8 mouse cellular contexts compared by ENCODE assay signal in genomic region chr3:55816638-55817375, GRCm38 (mm10). TPM values are rescaled to one million over a fixed set of nuclear protein-coding genes. Genes with fewer than 3 reads are reported as not detected.
DNase-seq lines count a peak whose midpoint lies in the region; ATAC-seq and TF ChIP-seq lines count a peak whose summit lies in the region.

No protein-coding gene starts in this region.

- H3K4me3 ChIP-seq in kidney, adult 2 months (ENCODE audit: insufficient read depth, low read depth, low read length): no peak overlapping the region
- no peak overlapping the region for H3K4me3 ChIP-seq in kidney, embryonic 16.5 days (ENCODE audit: low read length)
- no peak overlapping the region for H3K4me3 ChIP-seq in stomach, postnatal 0 days (ENCODE audit: low read depth, low read length)

- no peaks in the 10 kb centered on the region for H3K27me3 ChIP-seq in kidney, adult 2 months (replicated peaks; ENCODE audit: control insufficient read depth, insufficient read depth, low read length)
- H3K27me3 ChIP-seq in kidney, embryonic 16.5 days (ENCODE audit: insufficient read depth, low read length): no peaks in the 10 kb centered on the region
- H3K27me3 ChIP-seq in stomach, postnatal 0 days (ENCODE audit: control insufficient read depth, insufficient read depth, low read length): no peaks in the 10 kb centered on the region

- H3K27ac ChIP-seq in kidney, adult 2 months (ENCODE audit: insufficient read depth, low read depth, low read length): no peak overlapping the region
- no peak overlapping the region for H3K27ac ChIP-seq in kidney, embryonic 16.5 days (ENCODE audit: low read length)
- no peak overlapping the region for H3K27ac ChIP-seq in stomach, postnatal 0 days (replicated peaks)

- no peak overlapping the region for H3K4me2 ChIP-seq in kidney, embryonic 16.5 days (replicated peaks; ENCODE audit: low read depth, low read length)
- no peak overlapping the region for H3K4me2 ChIP-seq in stomach, postnatal 0 days (replicated peaks; ENCODE audit: low read depth)

- ATAC-seq in kidney, embryonic 16.5 days (ENCODE audit: low FRiP score, low TSS enrichment): no peak
- ATAC-seq in stomach, postnatal 0 days (ENCODE audit: low FRiP score, low TSS enrichment): no peak

- no peak for TF ChIP-seq CTCF in kidney, adult 2 months (conservative IDR thresholded peaks at IDR 0.05; ENCODE audit: insufficient read depth, insufficient read length, low read depth, low read length)
- TF ChIP-seq CTCF in stomach, postnatal 0 days (IDR thresholded peaks at IDR 0.05; ENCODE audit: low read depth): no peak

- no peaks in the 10 kb centered on the region for H3K9me3 ChIP-seq in kidney, embryonic 16.5 days (ENCODE audit: low read length)
- H3K9me3 ChIP-seq in stomach, postnatal 0 days (ENCODE audit: control insufficient read depth, low read length): no peaks in the 10 kb centered on the region

- H3K4me1 ChIP-seq in kidney, adult 2 months (ENCODE audit: control insufficient read depth, insufficient read depth, low read length): no peaks in the 10 kb centered on the region
- no peaks in the 10 kb centered on the region for H3K4me1 ChIP-seq in kidney, embryonic 16.5 days (ENCODE audit: insufficient read depth, low read length)
- no peaks in the 10 kb centered on the region for H3K4me1 ChIP-seq in stomach, postnatal 0 days (replicated peaks; ENCODE audit: control insufficient read depth, insufficient read depth)

- TF ChIP-seq POLR2A in kidney, adult 2 months (IDR thresholded peaks at IDR 0.05; ENCODE audit: low read depth, low read length): no peak

- TF ChIP-seq EP300 in stomach, postnatal 0 days (optimal IDR thresholded peaks at IDR 0.05): no peak

- peak; percentile 46 for DNase-seq in kidney, adult 2 months
- peak; percentile 74 for DNase-seq in MEL-GATA-1-ER (ENCODE audit: extremely low read depth, low read depth)
- peak; percentile 24 for DNase-seq in cerebellum, adult 9-11 months
- DNase-seq in kidney, postnatal 36 days: peak; percentile 14 to 29
- no peak for DNase-seq in right cerebral cortex, adult 2 months (ENCODE audit: low spot score in 2 of 2)
- DNase-seq in adrenal gland, postnatal 25 days: no peak
- no peak for DNase-seq in stomach, postnatal 0 days (ENCODE audit: low spot score)

- no peak overlapping the region for H3K9ac ChIP-seq in kidney, embryonic 16.5 days (replicated peaks; ENCODE audit: low read length)
- no peak overlapping the region for H3K9ac ChIP-seq in stomach, postnatal 0 days (ENCODE audit: low read length)

- no peaks in the 10 kb centered on the region for H3K36me3 ChIP-seq in kidney, adult 2 months (ENCODE audit: control insufficient read depth, insufficient read depth, low read length)
- H3K36me3 ChIP-seq in kidney, embryonic 16.5 days (ENCODE audit: insufficient read depth, low read length): no peaks in the 10 kb centered on the region; the same call in 1 of the 2 replicates
- no peaks in the 10 kb centered on the region for H3K36me3 ChIP-seq in stomach, postnatal 0 days (ENCODE audit: control insufficient read depth, insufficient read depth, low read length)

- WGBS in kidney, adult 2 months: 59% methylated on average over 6 of the region's 6 CpGs
- WGBS in kidney, embryonic 16.5 days: 64% methylated on average over 6 of the region's 6 CpGs
- 75% methylated on average over 6 of the region's 6 CpGs for WGBS in stomach, postnatal 0 days

RNA-seq across cellular contexts. Expression of gene Mab21l1, which starts 34.5 kb away (rescaled TPM):
- 0.05 and 0.08 TPM in 2 replicates for polyA plus RNA-seq in kidney, adult 2 months (2012; rRNA removed)
- polyA plus RNA-seq in kidney, embryonic 16.5 days (2015; fragmentation: Nextera tagmentation; extraction: Ambion mirVana): 0.37 TPM in 2 replicates
- 1.6 and 1.9 TPM in 2 replicates for total RNA-seq in adrenal gland, postnatal 25 days (2021)
- 2.9 and 3.7 TPM in 2 replicates for polyA plus RNA-seq in stomach, postnatal 0 days (2015; fragmentation: Nextera tagmentation; extraction: Ambion mirVana)

Comparison
In these comparisons a context has a peak if more than half of its experiments do, and no peak if none do; other contexts are left out.
1. DNase-seq: peak in kidney, adult 2 months (single experiment), MEL-GATA-1-ER (single experiment), cerebellum, adult 9-11 months (single experiment) and kidney, postnatal 36 days (2 of 2); none in right cerebral cortex, adult 2 months (0 of 2), adrenal gland, postnatal 25 days (single experiment) and stomach, postnatal 0 days (single experiment).